Mouse (Mus musculus) forebrain, postnatal 0 days (tissue): ENCODE measurements around the gene Zfp729b. TPM values are rescaled to one million over a fixed set of nuclear protein-coding genes. Genes with fewer than 3 reads are reported as not detected.
A peak's percentile ranks its signal among the peaks of the same experiment; 100 is the strongest.

ENCODE experiments used
- ATAC-seq: fragments of 200-750 bp; cut with Nextera tagmentation; 2 replicates; pipeline ENCODE4 v1.8.0; 2017; ENCODE audit warnings: mild to moderate bottlenecking, moderate library complexity
- DNase-seq: peaks from one replicate; pipeline ENCODE4 v3.0.0-alpha.2; 2015
- H3K27ac ChIP-seq: fragments of 300-500 bp; sonication (generic); 2 replicates; pipeline ENCODE4 v1.5.1; 2014; ENCODE audit warnings: low read depth, mild to moderate bottlenecking, antibody characterized with exemption, low read length, moderate library complexity, mixed read lengths
- H3K27me3 ChIP-seq: fragments of 300-500 bp; sonication (generic); 2 replicates; pipeline ENCODE4 v1.6.1; 2014; ENCODE audit warnings: mild to moderate bottlenecking, low read length, mixed read lengths; ENCODE audit not compliant: insufficient read depth
- H3K36me3 ChIP-seq: fragments of 300-500 bp; sonication (generic); 2 replicates; pipeline ENCODE4 v1.6.1; 2014; ENCODE audit warnings: mild to moderate bottlenecking, moderate library complexity; ENCODE audit not compliant: insufficient read depth
- H3K4me1 ChIP-seq: fragments of 300-500 bp; sonication (generic); 2 replicates; pipeline ENCODE4 v1.6.1; 2014; ENCODE audit warnings: antibody characterized with exemption; ENCODE audit not compliant: insufficient read depth
- H3K4me2 ChIP-seq: fragments of 300-500 bp; sonication (generic); 2 replicates; pipeline ENCODE4 v1.6.1; 2014; ENCODE audit warnings: low read depth, mild to moderate bottlenecking, moderate library complexity
- H3K4me3 ChIP-seq: fragments of 300-500 bp; sonication (generic); 2 replicates; pipeline ENCODE4 v1.5.1; 2014; ENCODE audit warnings: low read depth, low read length, mixed read lengths
- H3K9ac ChIP-seq: fragments of 300-500 bp; sonication (generic); 2 replicates; pipeline ENCODE4 v1.6.1; 2014; ENCODE audit warnings: mild to moderate bottlenecking
- H3K9me3 ChIP-seq: fragments of 300-500 bp; sonication (generic); 2 replicates; pipeline ENCODE4 v1.6.1; 2016; ENCODE audit warnings: low read length
- CTCF ChIP-seq: sonication (generic); IDR thresholded peaks from 2 replicates; pipeline ENCODE4 v1.5.1; 2016; ENCODE audit warnings: antibody characterized with exemption, control low read depth, low read depth
- WGBS: fragments of 180-500 bp; shearing (Covaris S2); extraction: QIAGEN DNeasy Blood & Tissue Kit; methylation state at CpG from one replicate; pipeline ENCODE4 v1.1.7; 2014; 5-methylcytosine and 5-hydroxymethylcytosine counted together
- polyA plus RNA-seq: library from polyadenylated mRNA; unstranded; fragments of >200 nt; fragmentation: Nextera tagmentation; extraction: Ambion mirVana; gene quantifications from 2 replicates; pipeline ENCODE4 v1.2.1, GENCODE M21; 2015
- total RNA-seq: library from RNA; depleted of rRNA; stranded (reverse); fragments of >200 nt; gene quantifications from 2 replicates; pipeline ENCODE4 v1.2.3, GENCODE M21; 2014; rRNA removed

The Zfp729b gene
- total and polyA plus RNA-seq, 2 experiments from 2014 or later = 4.3 to 18.9 TPM

GRCm38 (mm10) chr13:67552505-67553346, 56.8 kb downstream of the Zfp729b start:
- H3K4me1 ChIP-seq = peaks cover 17% of the 10 kb centered on the region
- WGBS = under 1% methylated on average over 44 of the region's 44 CpGs
- peak overlapping the region; percentile 74 for H3K4me3 ChIP-seq
- peak overlapping the region; percentile 84 for H3K27ac ChIP-seq
- peak; percentile 100 for ATAC-seq
- no peaks in the 10 kb centered on the region for H3K9me3 ChIP-seq
- peak overlapping the region; percentile 82 for H3K9ac ChIP-seq
- H3K4me2 ChIP-seq = peak overlapping the region; percentile 71
- TF ChIP-seq CTCF = no peak
- no peaks in the 10 kb centered on the region for H3K27me3 ChIP-seq
- DNase-seq = peak; percentile 90
- no peaks in the 10 kb centered on the region for H3K36me3 ChIP-seq

GRCm38 (mm10) chr13:67545941-67546340, 63.6 kb downstream of the Zfp729b start:
- 94% methylated on average over 1 of the region's 1 CpGs for whole genome bisulfite sequencing
- Histone ChIP-seq H3K4me1 (peaks cover 3% of the 10 kb centered on the region; the same call in 1 of the 2 replicates), H3K9ac (no peak overlapping the region), H3K4me2 (no peak overlapping the region), H3K27ac (no peak overlapping the region), H3K36me3 (peaks cover 32% of the 10 kb centered on the region), H3K9me3 (no peaks in the 10 kb centered on the region), H3K27me3 (no peaks in the 10 kb centered on the region), H3K4me3 (no peak overlapping the region)
- no peak for TF ChIP-seq CTCF
- DNase-seq (no peak), ATAC-seq (no peak)

Other genes with a start within 250 kb of the Zfp729b start
- not detected in 2 replicates for gene Gm28044, start 249.2 kb downstream of the Zfp729b start, total RNA-seq
- gene Gm28044, start 249.2 kb downstream of the Zfp729b start, polyA plus RNA-seq = not detected in 2 replicates
- 1.2 and 2.0 TPM in 2 replicates for gene Zfp953, start 249.1 kb downstream of the Zfp729b start, total RNA-seq
- 0.19 and 0.39 TPM in 2 replicates for gene Zfp953, start 249.1 kb downstream of the Zfp729b start, polyA plus RNA-seq
- not detected in 2 replicates for gene Gm28041, start 234.0 kb downstream of the Zfp729b start, total RNA-seq
- gene Gm28041, start 234.0 kb downstream of the Zfp729b start, polyA plus RNA-seq = not detected in 2 replicates
- gene Zfp456, start 233.9 kb downstream of the Zfp729b start, total RNA-seq = 0.57 and 1.1 TPM in 2 replicates
- gene Zfp456, start 233.9 kb downstream of the Zfp729b start, polyA plus RNA-seq = 0.18 and 0.23 TPM in 2 replicates
- gene Zfp429, start 209.9 kb downstream of the Zfp729b start, total RNA-seq = 2.4 and 12.1 TPM in 2 replicates
- gene Zfp429, start 209.9 kb downstream of the Zfp729b start, polyA plus RNA-seq = 1.1 and 1.6 TPM in 2 replicates
- gene Zfp459, start 188.3 kb downstream of the Zfp729b start, total RNA-seq = 1.9 and 2.1 TPM in 2 replicates
- gene Zfp459, start 188.3 kb downstream of the Zfp729b start, polyA plus RNA-seq = 0.53 and 0.71 TPM in 2 replicates
- gene Zfp874a, start 158.1 kb downstream of the Zfp729b start, total RNA-seq = 10.0 and 12.8 TPM in 2 replicates
- 3.6 and 4.7 TPM in 2 replicates for gene Zfp874a, start 158.1 kb downstream of the Zfp729b start, polyA plus RNA-seq
- 9.3 and 17.5 TPM in 2 replicates for gene Zfp874b, start 125.4 kb downstream of the Zfp729b start, total RNA-seq
- 2.3 TPM in 2 replicates for gene Zfp874b, start 125.4 kb downstream of the Zfp729b start, polyA plus RNA-seq
- 4.9 and 9.2 TPM in 2 replicates for gene Zfp58, start 109.2 kb downstream of the Zfp729b start, total RNA-seq
- 3.6 and 4.9 TPM in 2 replicates for gene Zfp58, start 109.2 kb downstream of the Zfp729b start, polyA plus RNA-seq
- gene Gm26965, start 83.6 kb downstream of the Zfp729b start, total RNA-seq = 0.43 TPM in 1 of 2 replicates, not detected in the other
- 0.19 TPM in 1 of 2 replicates, not detected in the other for gene Gm26965, start 83.6 kb downstream of the Zfp729b start, polyA plus RNA-seq
- 26.8 and 29.2 TPM in 2 replicates for gene Zfp87, start 83.5 kb downstream of the Zfp729b start, total RNA-seq
- 33.9 and 40.1 TPM in 2 replicates for gene Zfp87, start 83.5 kb downstream of the Zfp729b start, polyA plus RNA-seq
- 19.3 and 20.9 TPM in 2 replicates for gene Zfp748, start 55.9 kb downstream of the Zfp729b start, total RNA-seq
- 6.8 and 7.1 TPM in 2 replicates for gene Zfp748, start 55.9 kb downstream of the Zfp729b start, polyA plus RNA-seq
- gene Gm49345, start 28.1 kb upstream of the Zfp729b start, total RNA-seq = not detected in 2 replicates
- 1.7 and 2.2 TPM in 2 replicates for gene Gm49345, start 28.1 kb upstream of the Zfp729b start, polyA plus RNA-seq
- gene Zfp729a, start 28.1 kb upstream of the Zfp729b start, total RNA-seq = 7.8 and 9.1 TPM in 2 replicates
- 2.6 and 3.1 TPM in 2 replicates for gene Zfp729a, start 28.1 kb upstream of the Zfp729b start, polyA plus RNA-seq
- gene Zfp738, start 77.4 kb upstream of the Zfp729b start, total RNA-seq = 18.6 and 20.5 TPM in 2 replicates
- gene Zfp738, start 77.4 kb upstream of the Zfp729b start, polyA plus RNA-seq = 5.9 and 7.5 TPM in 2 replicates
- gene Zfp65, start 119.5 kb upstream of the Zfp729b start, total RNA-seq = 23.5 and 24.1 TPM in 2 replicates
- 3.0 and 5.6 TPM in 2 replicates for gene Zfp65, start 119.5 kb upstream of the Zfp729b start, polyA plus RNA-seq
- gene Zfp85, start 145.5 kb upstream of the Zfp729b start, total RNA-seq = 11.5 and 12.1 TPM in 2 replicates
- 3.8 and 4.1 TPM in 2 replicates for gene Zfp85, start 145.5 kb upstream of the Zfp729b start, polyA plus RNA-seq
- 4.8 and 7.6 TPM in 2 replicates for gene Zfp493, start 170.0 kb upstream of the Zfp729b start, total RNA-seq
- gene Zfp493, start 170.0 kb upstream of the Zfp729b start, polyA plus RNA-seq = 1.1 and 1.3 TPM in 2 replicates
- gene Zfp273, start 204.0 kb upstream of the Zfp729b start, total RNA-seq = 14.5 and 14.7 TPM in 2 replicates
- 7.4 and 8.7 TPM in 2 replicates for gene Zfp273, start 204.0 kb upstream of the Zfp729b start, polyA plus RNA-seq
- 3.4 and 4.3 TPM in 2 replicates for gene Gm10037, start 221.4 kb upstream of the Zfp729b start, total RNA-seq
- gene Gm10037, start 221.4 kb upstream of the Zfp729b start, polyA plus RNA-seq = 4.4 and 5.8 TPM in 2 replicates